Mouse (Mus musculus): ENCODE measurements around the gene Il10ra.

GRCm38 (mm10) chr9:45255967-45256366, 13.0 kb downstream of the Il10ra start:
- TF ChIP-seq POLR2A (IDR thresholded peaks at IDR 0.05; ENCODE audit: insufficient read length, low read depth) (no peak), E2F4 (IDR thresholded peaks at IDR 0.05; ENCODE audit: insufficient read depth) (no peak), TCF12 (IDR thresholded peaks at IDR 0.05; ENCODE audit: insufficient read depth, poor library complexity, severe bottlenecking) (no peak), POLR2AphosphoS2 (IDR thresholded peaks at IDR 0.05; ENCODE audit: insufficient read length, low read depth) (no peak), MYOD1 (IDR thresholded peaks at IDR 0.05; ENCODE audit: control insufficient read depth in 1 of 3, insufficient read length in 2 of 3, low read depth in 2 of 3) (no peak), USF1 (IDR thresholded peaks at IDR 0.05; ENCODE audit: low read depth) (no peak), TCF3 (IDR thresholded peaks at IDR 0.05; ENCODE audit: insufficient read length, low read depth) (no peak)

All from myocyte (in vitro differentiated cells).